Mouse (Mus musculus) frontal cortex, postnatal 10 days (tissue): ENCODE data around the gene Gm20388.
"Not testable (repeated sequence)": the region's sequence is repeated elsewhere in the genome, so short reads cannot be mapped to it uniquely, and the experiment has no call there.

Experiments
- DNase-seq, 2 experiments: peaks; one replicate each; pipeline ENCODE4 v3.0.0; 2022; ENCODE audit warnings: low spot score in 2 of 2, mixed read lengths in 1 of 2

Gene Gm20388

GRCm38 (mm10) chr8:123516596-123516995 is 3606.0 kb downstream of the Gm20388 start:
- DNase-seq = no peak

GRCm38 (mm10) chr8:123518172-123518571 is 3607.5 kb downstream of the Gm20388 start:
- DNase-seq = no peak

GRCm38 (mm10) chr8:123518667-123519066 is 3608.0 kb downstream of the Gm20388 start, which contains the start of gene Gas8:
Gas8 (plus strand) TSS chr8:123518834.
- DNase-seq = peak; percentile 83 to 87

- not testable (repeated sequence) for DNase-seq
Measured at GRCm38 (mm10) chr8:123520048-123520447, 3609.4 kb downstream of the Gm20388 start.

GRCm38 (mm10) chr8:123527720-123528489 is 3617.3 kb downstream of the Gm20388 start:
- DNase-seq = no peak

- peak in 1 of 2 experiments; percentile 3 for DNase-seq
Measured at GRCm38 (mm10) chr8:123536242-123536989, 3625.8 kb downstream of the Gm20388 start.

- DNase-seq = peak in 1 of 2 experiments; percentile 3
Measured at GRCm38 (mm10) chr8:123536990-123537380, 3626.3 kb downstream of the Gm20388 start.

- DNase-seq = peak in 1 of 2 experiments; percentile 77
Measured at GRCm38 (mm10) chr8:123537641-123538040, 3627.0 kb downstream of the Gm20388 start.

- DNase-seq = not testable (repeated sequence)
Measured at GRCm38 (mm10) chr8:123564221-123564620, 3653.6 kb downstream of the Gm20388 start.

GRCm38 (mm10) chr8:123575386-123575785 is 3664.7 kb downstream of the Gm20388 start:
- DNase-seq = not testable (repeated sequence)

- peak; percentile 8 to 66 for DNase-seq
Measured at GRCm38 (mm10) chr8:123600666-123601172, 3690.1 kb downstream of the Gm20388 start.

- DNase-seq = not testable (repeated sequence)
Measured at GRCm38 (mm10) chr8:123601457-123601856, 3690.8 kb downstream of the Gm20388 start.

- DNase-seq = not testable (repeated sequence)
Measured at GRCm38 (mm10) chr8:123612652-123613051, 3702.0 kb downstream of the Gm20388 start.

GRCm38 (mm10) chr8:123623523-123623922 is 3712.9 kb downstream of the Gm20388 start:
- DNase-seq = not testable (repeated sequence)

- no peak for DNase-seq
Measured at GRCm38 (mm10) chr8:123624274-123624673, 3713.6 kb downstream of the Gm20388 start.

GRCm38 (mm10) chr8:123624702-123625101 is 3714.1 kb downstream of the Gm20388 start:
- no peak for DNase-seq

GRCm38 (mm10) chr8:123625717-123626116 is 3715.1 kb downstream of the Gm20388 start:
- no peak for DNase-seq

GRCm38 (mm10) chr8:123627410-123628147 is 3716.9 kb downstream of the Gm20388 start:
- no peak for DNase-seq

GRCm38 (mm10) chr8:123628253-123628967 is 3717.8 kb downstream of the Gm20388 start:
- peak in 1 of 2 experiments; percentile 45 for DNase-seq

- peak; percentile 58 to 60 for DNase-seq
Measured at GRCm38 (mm10) chr8:123628968-123629755, 3718.5 kb downstream of the Gm20388 start.
